Mouse (Mus musculus): ENCODE data around the gene Adgra1. TPM values are rescaled to one million over a fixed set of nuclear protein-coding genes. Genes with fewer than 3 reads are reported as not detected.

Adgra1 gene
- polyA plus RNA-seq (2015; fragmentation: Nextera tagmentation; extraction: Ambion mirVana) = not detected in 2 replicates

DNA sequence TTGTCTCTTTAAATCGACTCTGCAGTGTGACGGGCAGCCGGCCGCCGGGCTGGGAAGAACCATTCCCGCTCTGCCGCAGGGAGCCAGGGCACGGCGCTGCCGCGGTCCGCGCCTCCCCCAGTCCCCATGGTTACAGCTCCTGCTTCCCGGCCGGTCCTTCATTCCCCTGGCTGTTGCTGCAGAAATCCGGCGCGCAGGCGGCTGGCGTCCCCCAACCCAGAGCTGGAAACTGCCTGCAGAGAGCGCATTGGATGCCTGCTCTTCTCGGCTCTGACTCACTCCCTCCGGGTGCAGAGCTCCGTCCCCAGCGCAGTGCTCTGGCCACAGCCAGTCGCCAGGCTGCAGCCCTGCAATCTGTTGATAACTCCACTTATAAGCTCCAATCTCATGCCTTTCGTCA, at the start of gene Adgra1:
Adgra1 (plus strand) TSS at position 139 of the 400 bp plus-strand sequence.
- no peak for DNase-seq (ENCODE audit: low spot score)

GRCm38 (mm10) chr7:139787382-139787781, 46.6 kb upstream of the Adgra1 start:
- no peak for DNase-seq (ENCODE audit: low spot score)

GRCm38 (mm10) chr7:139788927-139789326, 45.0 kb upstream of the Adgra1 start:
- DNase-seq (ENCODE audit: low spot score) = no peak

GRCm38 (mm10) chr7:139789718-139790117, 44.3 kb upstream of the Adgra1 start:
- DNase-seq (ENCODE audit: low spot score) = no peak

GRCm38 (mm10) chr7:139791601-139792000, 42.4 kb upstream of the Adgra1 start:
- DNase-seq (ENCODE audit: low spot score) = no peak

DNA sequence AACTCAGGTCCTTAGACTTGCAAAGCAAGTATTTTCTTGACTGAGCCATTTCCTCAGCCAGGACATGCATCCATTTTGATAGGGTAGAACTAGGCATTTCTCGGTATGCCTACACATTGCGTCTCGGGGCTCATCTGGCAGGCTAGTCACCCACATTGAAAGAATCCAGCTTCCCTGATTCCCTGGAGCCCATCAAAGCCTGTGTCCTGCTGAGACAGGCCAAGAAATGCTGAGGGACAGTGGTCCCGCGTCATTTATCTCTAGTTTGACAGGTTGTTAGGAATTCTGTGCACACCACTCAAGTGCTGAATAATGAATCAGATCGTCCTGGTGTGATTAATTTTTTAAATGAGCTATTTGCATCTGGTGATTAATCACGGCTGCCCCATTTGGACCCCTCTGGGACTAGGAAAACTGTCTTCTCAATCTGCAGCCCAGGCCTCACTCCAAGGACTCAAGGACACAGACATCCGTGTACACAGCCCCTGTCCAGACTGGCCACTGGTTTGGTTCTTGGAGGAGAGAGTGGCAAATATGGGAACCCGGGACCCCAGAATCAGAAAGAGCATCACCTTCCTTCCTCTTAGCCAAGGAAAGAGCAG, 38.9 kb upstream of the Adgra1 start:
- DNase-seq (ENCODE audit: low spot score) = no peak

DNA sequence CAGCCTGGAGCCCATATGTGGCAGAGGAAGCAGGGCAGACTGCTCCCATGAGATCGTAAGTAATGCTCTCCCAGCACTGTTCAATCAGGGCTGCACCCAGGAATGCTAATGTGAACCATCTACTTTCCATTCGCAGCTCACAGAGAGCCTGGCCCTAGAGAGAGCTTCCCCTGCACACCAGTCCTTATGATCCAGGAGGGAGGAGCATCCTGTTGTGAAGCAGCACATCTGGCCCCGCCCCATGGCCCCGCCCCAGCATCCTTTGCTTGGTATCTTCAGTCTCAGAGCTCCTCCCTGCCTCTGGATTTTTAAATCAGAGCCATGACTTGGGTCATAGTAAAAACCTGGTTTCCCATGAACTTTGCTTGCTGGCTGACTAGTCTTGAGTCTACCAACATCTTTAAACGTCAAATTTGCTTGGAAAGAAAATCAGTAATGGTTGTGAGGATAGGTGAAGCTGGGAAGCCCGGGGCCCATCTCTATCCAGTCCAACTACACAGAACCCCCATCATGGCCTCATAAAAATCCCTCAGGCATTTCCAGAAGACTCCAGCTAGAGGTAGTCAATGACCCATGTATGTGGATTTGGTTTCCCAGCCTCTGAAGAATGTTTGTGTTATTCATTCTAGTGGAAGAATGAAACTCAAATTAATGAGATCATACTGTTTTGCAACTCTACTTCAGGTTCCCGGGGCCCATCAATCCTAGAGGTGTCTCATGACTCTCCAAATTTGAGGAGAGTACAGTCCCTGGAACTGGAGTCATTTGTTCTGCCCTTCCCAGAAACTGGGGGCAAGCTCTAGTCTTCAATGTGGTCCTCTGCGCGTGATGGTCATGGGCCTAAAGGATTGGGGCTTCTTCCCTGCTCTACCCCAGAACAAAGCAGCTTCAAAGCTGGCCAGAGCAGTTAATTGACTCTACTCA, 36.5 kb upstream of the Adgra1 start:
- DNase-seq (ENCODE audit: low spot score) = no peak

- DNase-seq (ENCODE audit: low spot score) = no peak
These were observed 27.8 kb upstream of the Adgra1 start for GRCm38 (mm10) chr7:139806175-139806601.

- DNase-seq (ENCODE audit: low spot score) = no peak
These were observed 23.9 kb upstream of the Adgra1 start for GRCm38 (mm10) chr7:139810036-139810435.

GRCm38 (mm10) chr7:139811706-139812105, 22.3 kb upstream of the Adgra1 start:
- no peak for DNase-seq (ENCODE audit: low spot score)

GRCm38 (mm10) chr7:139813577-139814207, 20.3 kb upstream of the Adgra1 start:
- no peak for DNase-seq (ENCODE audit: low spot score)

- DNase-seq (ENCODE audit: low spot score) = no peak
These were observed 11.5 kb upstream of the Adgra1 start for GRCm38 (mm10) chr7:139822301-139823010.

DNA sequence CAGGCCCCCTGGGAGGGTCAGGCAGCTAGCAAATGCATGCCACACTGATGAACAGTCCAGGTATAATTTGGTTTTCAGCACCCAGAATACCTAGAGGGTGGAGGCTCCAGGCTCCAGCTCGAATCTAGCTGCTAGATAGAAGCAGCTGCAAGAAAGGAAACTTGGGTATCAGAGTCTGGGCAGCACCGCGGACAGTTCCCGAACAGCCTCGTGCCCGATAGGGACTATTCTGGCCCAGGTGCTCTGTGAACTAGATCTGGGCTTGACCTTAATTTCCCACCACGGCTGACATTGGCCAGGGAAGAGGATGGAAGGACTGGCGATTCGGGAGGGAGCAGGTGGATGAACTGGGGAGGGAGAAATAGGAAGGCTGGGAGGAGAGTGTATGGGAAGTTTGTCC, 6.3 kb upstream of the Adgra1 start:
- DNase-seq (ENCODE audit: low spot score) = no peak

- DNase-seq (ENCODE audit: low spot score) = no peak
These were observed 442 bp upstream of the Adgra1 start for GRCm38 (mm10) chr7:139833532-139833931.

- no peak for DNase-seq (ENCODE audit: low spot score)
These were observed 1.5 kb downstream of the Adgra1 start for GRCm38 (mm10) chr7:139835140-139836131.

DNA sequence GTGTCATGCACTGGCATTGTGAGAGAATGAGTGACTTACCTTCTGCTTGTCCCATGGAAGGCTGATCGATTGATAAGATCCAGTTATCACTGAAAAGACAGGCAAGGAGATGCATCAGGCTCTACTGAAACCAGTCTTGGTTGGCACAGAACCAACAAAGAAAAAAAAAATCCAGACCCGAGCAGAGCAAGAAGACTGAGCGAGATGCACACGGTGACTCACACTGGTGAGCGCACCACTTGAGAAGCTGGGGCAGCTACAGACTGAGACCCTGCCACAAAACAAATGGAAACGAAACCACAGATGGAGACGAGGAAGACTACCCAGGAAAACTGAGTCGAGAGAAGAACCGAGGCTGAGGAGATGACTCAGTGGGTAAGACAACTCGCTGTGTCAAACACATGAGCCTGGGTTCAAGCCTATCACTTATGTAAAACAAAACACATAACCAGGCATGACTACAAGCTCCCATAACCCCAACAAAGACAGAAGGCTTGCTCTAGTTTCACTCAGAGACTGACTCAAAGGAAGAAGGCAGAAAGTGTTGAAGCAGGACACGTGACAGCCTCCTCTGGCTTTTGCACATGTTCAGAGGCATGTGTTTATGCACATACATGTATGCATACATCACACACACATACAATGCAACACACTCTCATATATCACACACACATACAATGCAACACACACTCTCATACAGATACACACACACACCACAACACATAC, 6.6 kb downstream of the Adgra1 start:
- no peak for DNase-seq (ENCODE audit: low spot score)

- no peak for DNase-seq (ENCODE audit: low spot score)
These were observed 8.4 kb downstream of the Adgra1 start for GRCm38 (mm10) chr7:139842397-139842796.

DNA sequence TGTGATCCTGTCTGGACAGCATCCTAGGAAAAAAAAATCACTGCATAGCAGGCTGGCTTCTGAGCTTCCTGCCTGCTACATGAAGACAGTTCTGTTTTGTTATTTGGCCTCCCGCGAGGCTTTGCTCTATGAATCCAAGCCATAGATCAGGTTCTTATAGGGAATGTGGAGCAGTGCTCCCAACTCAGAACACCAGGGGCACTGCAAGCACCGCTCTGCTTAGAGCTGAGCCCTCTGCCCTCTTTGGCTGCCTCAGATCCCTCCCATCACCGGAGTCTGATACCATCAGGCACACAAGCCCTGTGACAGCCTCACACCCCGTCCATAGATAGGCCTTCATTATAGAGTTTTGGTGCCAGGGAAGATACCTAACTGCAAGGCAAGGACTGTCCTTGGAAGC, 9.2 kb downstream of the Adgra1 start:
- DNase-seq (ENCODE audit: low spot score) = no peak

DNA sequence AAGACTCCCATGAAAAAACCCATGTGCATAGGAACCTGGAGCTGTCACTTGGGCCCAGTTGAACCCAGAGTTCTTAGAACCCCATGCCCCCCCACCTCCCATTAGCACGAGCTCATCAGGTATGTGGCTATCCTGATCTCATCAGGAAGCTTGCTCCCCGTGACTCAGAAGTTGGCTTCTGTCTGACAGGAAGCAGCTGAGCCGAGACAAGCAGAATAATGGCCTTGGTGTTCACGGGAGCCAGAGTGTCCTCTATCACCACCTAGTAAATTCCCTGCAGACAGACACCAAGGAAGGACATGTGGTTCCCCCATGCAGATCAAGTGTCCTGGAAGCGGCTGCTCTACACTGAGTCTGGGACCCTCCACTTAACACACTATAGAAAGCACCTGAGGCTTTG, 9.8 kb downstream of the Adgra1 start:
- no peak for DNase-seq (ENCODE audit: low spot score)

GRCm38 (mm10) chr7:139845101-139845500, 11.1 kb downstream of the Adgra1 start:
- no peak for DNase-seq (ENCODE audit: low spot score)
